In genomic region chr3:147707401-147707801, GRCm38 (mm10) we compare ENCODE assay signal across 15 mouse cellular contexts.
A peak's percentile ranks its signal among the peaks of the same experiment; 100 is the strongest.
DNase-seq lines count a peak whose midpoint lies in the region; ATAC-seq and TF ChIP-seq lines count a peak whose summit lies in the region.
"Had no signal": no experiment of that assay in that cellular context is flagged by ENCODE, and none has a peak within 500 bp of the region (broad histone marks: within the 10 kb centered on the region; RNA-seq: fewer than 3 reads in every experiment).

No protein-coding gene starts in this region.

- no peaks in the 10 kb centered on the region for H3K9me3 ChIP-seq in kidney, embryonic 16.5 days (ENCODE audit: low read length)
- no peaks in the 10 kb centered on the region for H3K9me3 ChIP-seq in embryonic facial prominence, embryonic 10.5 days
- no peaks in the 10 kb centered on the region for H3K9me3 ChIP-seq in limb, embryonic 14.5 days (ENCODE audit: control insufficient read depth, low read length)
- no peaks in the 10 kb centered on the region for H3K9me3 ChIP-seq in heart, embryonic 11.5 days (replicated peaks; ENCODE audit: control insufficient read depth, low read length)
- H3K9me3 ChIP-seq: forebrain, embryonic 12.5 days; heart, embryonic 15.5 days had no signal

- H3K27ac ChIP-seq in kidney, embryonic 16.5 days (ENCODE audit: low read length): no peak overlapping the region
- no peak overlapping the region for H3K27ac ChIP-seq in kidney, adult 2 months (ENCODE audit: insufficient read depth, low read depth, low read length)
- H3K27ac ChIP-seq in embryonic facial prominence, embryonic 10.5 days (replicated peaks): no peak overlapping the region; the same call in 1 of the 2 replicates
- H3K27ac ChIP-seq in limb, embryonic 14.5 days (replicated peaks; ENCODE audit: low read depth, low read length): no peak overlapping the region
- H3K27ac ChIP-seq in heart, embryonic 11.5 days (ENCODE audit: low read depth, low read length): no peak overlapping the region
- H3K27ac ChIP-seq: forebrain, embryonic 12.5 days; heart, embryonic 15.5 days had no signal

- no peak overlapping the region for H3ac ChIP-seq in C2C12 (ENCODE audit: control insufficient read depth, insufficient read length, low read depth)

- no peak overlapping the region for H3K4me3 ChIP-seq in kidney, embryonic 16.5 days (ENCODE audit: low read length)
- H3K4me3 ChIP-seq in kidney, adult 2 months (ENCODE audit: insufficient read depth, low read depth, low read length): no peak overlapping the region
- no peak overlapping the region for H3K4me3 ChIP-seq in C2C12 (ENCODE audit: insufficient read depth, poor library complexity, severe bottlenecking)
- no peak overlapping the region for H3K4me3 ChIP-seq in embryonic facial prominence, embryonic 10.5 days
- no peak overlapping the region for H3K4me3 ChIP-seq in limb, embryonic 14.5 days (replicated peaks; ENCODE audit: low read length)
- no peak overlapping the region for H3K4me3 ChIP-seq in heart, embryonic 11.5 days (ENCODE audit: low read depth, low read length)
- H3K4me3 ChIP-seq: forebrain, embryonic 12.5 days; heart, embryonic 15.5 days had no signal

- TF ChIP-seq POLR2A in kidney, adult 2 months (IDR thresholded peaks at IDR 0.05; ENCODE audit: low read depth, low read length): no peak
- TF ChIP-seq POLR2A in limb, embryonic 14.5 days (IDR thresholded peaks at IDR 0.05; ENCODE audit: borderline replicate concordance, extremely low read depth, insufficient read depth, insufficient read length): no peak

- H3K79me3 ChIP-seq in C2C12 (ENCODE audit: low read depth): no peaks in the 10 kb centered on the region

- H3K4me2 ChIP-seq in kidney, embryonic 16.5 days (replicated peaks; ENCODE audit: low read depth, low read length): no peak overlapping the region
- H3K4me2 ChIP-seq in limb, embryonic 14.5 days (replicated peaks; ENCODE audit: low read depth, low read length, severe bottlenecking): 0 out of 2 replicates have a peak overlapping the region, but pooled peaks have one; percentile 15
- no peak overlapping the region for H3K4me2 ChIP-seq in heart, embryonic 11.5 days
- H3K4me2 ChIP-seq: forebrain, embryonic 12.5 days; heart, embryonic 15.5 days had no signal

- no peak for TF ChIP-seq CTCF in kidney, adult 2 months (conservative IDR thresholded peaks at IDR 0.05; ENCODE audit: insufficient read depth, insufficient read length, low read depth, low read length)
- TF ChIP-seq CTCF in C2C12 (IDR thresholded peaks at IDR 0.05; ENCODE audit: control insufficient read depth, insufficient read depth, insufficient read length): no peak

- H3K36me3 ChIP-seq in kidney, embryonic 16.5 days (ENCODE audit: insufficient read depth, low read length): no peaks in the 10 kb centered on the region
- no peaks in the 10 kb centered on the region for H3K36me3 ChIP-seq in kidney, adult 2 months (ENCODE audit: control insufficient read depth, insufficient read depth, low read length)
- no peaks in the 10 kb centered on the region for H3K36me3 ChIP-seq in C2C12 (ENCODE audit: control insufficient read depth, insufficient read depth)
- no peaks in the 10 kb centered on the region for H3K36me3 ChIP-seq in embryonic facial prominence, embryonic 10.5 days (replicated peaks)
- no peaks in the 10 kb centered on the region for H3K36me3 ChIP-seq in limb, embryonic 14.5 days (ENCODE audit: control insufficient read depth, insufficient read depth, low read length)
- no peaks in the 10 kb centered on the region for H3K36me3 ChIP-seq in heart, embryonic 11.5 days (ENCODE audit: control insufficient read depth, insufficient read depth, low read length)
- H3K36me3 ChIP-seq: forebrain, embryonic 12.5 days; heart, embryonic 15.5 days had no signal

- no peak for DNase-seq in kidney, adult 2 months
- DNase-seq in embryonic facial prominence, embryonic 10.5 days (ENCODE audit: low spot score): peak; percentile 70
- DNase-seq in limb, embryonic 14.5 days (ENCODE audit: low spot score): peak; percentile 69
- DNase-seq in spleen, postnatal 4 days (ENCODE audit: low spot score in 2 of 2): no peak
- DNase-seq: adrenal gland, adult 8-10 months; cerebellum, postnatal 25 days; layer of hippocampus, adult 9-11 months; left cerebral cortex, postnatal 4 days had no signal

- 35% methylated on average over 4 of the region's 4 CpGs for WGBS in kidney, embryonic 16.5 days
- 50% methylated on average over 4 of the region's 4 CpGs for WGBS in kidney, adult 2 months
- WGBS in embryonic facial prominence, embryonic 10.5 days: 21% methylated on average over 4 of the region's 4 CpGs
- WGBS in limb, embryonic 14.5 days: 13% methylated on average over 4 of the region's 4 CpGs
- WGBS in heart, embryonic 11.5 days (ENCODE audit: insufficient replicate concordance): 28% methylated on average over 4 of the region's 4 CpGs

- peak; percentile 63; the same call in 1 of the 2 replicates for ATAC-seq in kidney, embryonic 16.5 days (ENCODE audit: low FRiP score, low TSS enrichment)
- peak; percentile 92 for ATAC-seq in limb, embryonic 14.5 days (ENCODE audit: low FRiP score, low read depth)
- no peak for ATAC-seq in heart, embryonic 11.5 days (replicated peaks; ENCODE audit: insufficient number of reproducible peaks, low FRiP score, low TSS enrichment)
- ATAC-seq: intestine, embryonic 16.5 days; Patski had no signal

- H3K4me1 ChIP-seq in kidney, embryonic 16.5 days (ENCODE audit: insufficient read depth, low read length): peaks cover 5% of the 10 kb centered on the region; the same call in 1 of the 2 replicates
- no peaks in the 10 kb centered on the region for H3K4me1 ChIP-seq in kidney, adult 2 months (ENCODE audit: control insufficient read depth, insufficient read depth, low read length)
- peaks cover 14% of the 10 kb centered on the region for H3K4me1 ChIP-seq in embryonic facial prominence, embryonic 10.5 days
- peaks cover 4% of the 10 kb centered on the region; the same call in 1 of the 2 replicates for H3K4me1 ChIP-seq in limb, embryonic 14.5 days (ENCODE audit: control insufficient read depth, insufficient read depth, low read length)
- H3K4me1 ChIP-seq in heart, embryonic 11.5 days (ENCODE audit: control insufficient read depth, insufficient read depth, low read length): no peaks in the 10 kb centered on the region
- H3K4me1 ChIP-seq: forebrain, embryonic 12.5 days; heart, embryonic 15.5 days had no signal

- no peaks in the 10 kb centered on the region for H3K27me3 ChIP-seq in kidney, embryonic 16.5 days (ENCODE audit: insufficient read depth, low read length)
- H3K27me3 ChIP-seq in kidney, adult 2 months (replicated peaks; ENCODE audit: control insufficient read depth, insufficient read depth, low read length): no peaks in the 10 kb centered on the region
- no peaks in the 10 kb centered on the region for H3K27me3 ChIP-seq in C2C12 (ENCODE audit: control insufficient read depth, insufficient read depth, insufficient read length)
- no peaks in the 10 kb centered on the region for H3K27me3 ChIP-seq in embryonic facial prominence, embryonic 10.5 days (replicated peaks; ENCODE audit: low read depth, poor library complexity, severe bottlenecking)
- H3K27me3 ChIP-seq in limb, embryonic 14.5 days (ENCODE audit: control insufficient read depth, insufficient read depth, low read length): no peaks in the 10 kb centered on the region
- no peaks in the 10 kb centered on the region for H3K27me3 ChIP-seq in heart, embryonic 11.5 days (ENCODE audit: control insufficient read depth, insufficient read depth, low read length)
- H3K27me3 ChIP-seq: forebrain, embryonic 12.5 days; heart, embryonic 15.5 days; Patski had no signal

- no peaks in the 10 kb centered on the region for H3K79me2 ChIP-seq in C2C12 (ENCODE audit: control insufficient read depth, insufficient read depth)

- H3K9ac ChIP-seq in kidney, embryonic 16.5 days (replicated peaks; ENCODE audit: low read length): no peak overlapping the region
- H3K9ac ChIP-seq in limb, embryonic 14.5 days (ENCODE audit: low read depth, low read length, severe bottlenecking): no peak overlapping the region
- H3K9ac ChIP-seq in heart, embryonic 11.5 days (ENCODE audit: low read depth, low read length): no peak overlapping the region
- H3K9ac ChIP-seq: forebrain, embryonic 12.5 days; heart, embryonic 15.5 days had no signal

TF ChIP-seq in C2C12, 6 proteins besides CTCF, POLR2A, EP300 and RAD21:
- TF ChIP-seq MAX (IDR thresholded peaks at IDR 0.05): no peak
- TF ChIP-seq MYOD1 (IDR thresholded peaks at IDR 0.05; ENCODE audit: control insufficient read depth, insufficient read length, low read depth): peak; percentile 94
- TF ChIP-seq CEBPB (IDR thresholded peaks at IDR 0.05; ENCODE audit: low read depth): no peak
- no peak for TF ChIP-seq USF1 (IDR thresholded peaks at IDR 0.05; ENCODE audit: low read depth)
- TF ChIP-seq MYOG (IDR thresholded peaks at IDR 0.05; ENCODE audit: control insufficient read depth, extremely low read depth, insufficient read length): no peak

Comparison
In these comparisons a context has a peak if more than half of its experiments do, and no peak if none do; other contexts are left out.
1. DNase-seq: peak in embryonic facial prominence, embryonic 10.5 days (single experiment) and limb, embryonic 14.5 days (single experiment); none in kidney, adult 2 months (single experiment) and spleen, postnatal 4 days (0 of 2).